Mouse (Mus musculus) ES-E14 (cell line): ENCODE results near the gene Zfp653.

Source experiments
- CHD2 ChIP-seq: IDR thresholded peaks from 2 replicates; pipeline ENCODE4 v1.6.1; 2014; ENCODE audit warnings: mild to moderate bottlenecking, low read depth, low read length, inconsistent platforms
- HCFC1 ChIP-seq: IDR thresholded peaks from 2 replicates; pipeline ENCODE4 v1.6.1; 2012; ENCODE audit warnings: low read length, inconsistent platforms, borderline replicate concordance; ENCODE audit not compliant: insufficient read depth
- ZC3H11A ChIP-seq: IDR thresholded peaks from 2 replicates; pipeline ENCODE4 v1.6.1; 2012; ENCODE audit warnings: low read depth, mild to moderate bottlenecking, inconsistent platforms, low read length, borderline replicate concordance
- ZNF384 ChIP-seq: IDR thresholded peaks from 2 replicates; pipeline ENCODE4 v1.6.1; 2012; ENCODE audit warnings: low read depth, low read length, inconsistent platforms

DNA sequence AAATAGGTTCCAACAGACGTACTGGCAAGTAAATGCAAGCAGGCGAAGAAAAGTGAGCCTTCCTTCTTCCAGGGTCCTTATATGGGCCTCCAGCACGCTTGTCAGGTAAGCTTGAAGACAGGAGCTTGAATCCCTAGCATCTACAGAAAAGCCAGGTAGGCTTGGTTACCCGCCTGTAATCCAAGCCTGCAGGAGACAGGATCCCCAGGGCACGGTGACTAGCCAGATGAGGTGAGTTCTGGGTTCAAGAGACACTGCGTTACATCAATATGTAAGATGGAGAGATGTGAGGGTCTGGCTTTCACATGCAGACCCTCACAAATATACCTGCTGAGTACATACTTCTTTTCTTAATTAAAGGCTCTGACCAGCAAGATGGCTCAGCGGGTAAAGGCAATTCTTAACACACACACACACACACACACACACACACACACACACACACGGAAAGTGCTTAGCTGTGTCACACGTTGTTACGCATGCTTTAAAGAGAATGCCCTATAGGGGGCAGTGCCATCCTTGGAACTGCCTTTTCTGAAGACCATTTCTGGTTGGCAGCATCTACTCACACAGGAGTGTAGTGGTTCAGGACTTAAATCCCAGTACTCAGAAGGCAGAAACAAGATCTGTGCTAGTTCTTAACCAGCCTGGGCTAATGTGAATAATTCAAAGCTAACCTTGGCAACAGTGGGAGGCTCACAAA lies 46.7 kb upstream of the Zfp653 start:
- no peak for TF ChIP-seq CHD2
- TF ChIP-seq HCFC1: no peak
- TF ChIP-seq ZC3H11A: no peak
- no peak for TF ChIP-seq ZNF384
